Mouse (Mus musculus): ENCODE measurements at regions not wholly inside any gene's neighbourhood (a gene's known extent, or its start where the extent isn't known, plus 50 kb on each side); places are given as distances from the start of the nearest gene placed in this dataset.

DNA sequence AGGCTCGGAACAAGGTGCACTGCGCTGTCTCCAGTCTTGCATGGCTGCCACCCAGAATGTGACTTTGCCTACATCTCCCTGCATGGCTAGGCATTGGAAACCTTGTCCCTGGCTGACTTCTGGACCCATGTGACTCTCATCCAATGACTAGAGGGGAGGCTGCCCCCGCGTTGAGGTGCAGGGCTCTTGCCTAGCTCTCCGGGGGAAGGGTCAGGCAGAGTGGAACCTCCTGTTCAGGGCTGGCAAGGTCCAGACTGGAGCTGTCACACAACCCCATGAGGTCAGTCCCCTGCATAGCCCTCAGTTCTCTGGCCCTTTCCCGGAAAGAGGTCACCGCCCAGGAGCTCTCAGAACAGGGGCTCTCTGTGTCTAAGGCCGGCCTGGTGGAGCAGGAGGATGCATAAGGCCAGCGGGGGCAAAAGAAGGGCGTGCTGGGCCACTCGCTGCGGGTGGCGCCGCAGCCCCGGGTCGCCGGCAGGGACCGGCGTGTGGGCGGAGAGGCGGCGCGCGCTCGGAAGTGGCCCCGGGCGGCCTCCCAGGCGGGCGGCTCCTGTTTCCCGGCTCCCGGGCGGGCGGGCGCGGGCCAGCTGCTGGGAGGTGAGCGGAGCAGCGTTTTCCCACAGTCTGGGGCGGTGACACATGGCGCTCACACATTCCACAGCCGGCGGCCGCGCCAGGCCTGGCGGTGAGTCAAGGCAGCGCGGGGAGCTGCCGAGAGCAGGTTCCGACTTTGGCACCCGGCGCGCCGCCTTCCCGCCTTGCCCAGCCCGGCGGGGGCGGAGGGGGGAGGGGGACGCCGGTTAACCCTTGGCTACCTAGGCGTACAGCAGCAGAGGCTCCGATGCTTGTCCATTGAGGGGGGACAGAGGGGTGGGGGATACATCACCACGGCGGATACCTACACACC lies 55.5 kb upstream of the Hes1 start:
- Histone ChIP-seq H3ac (ENCODE audit: control insufficient read depth, insufficient read length) (peak overlapping the region; percentile 14), H3K36me3 (ENCODE audit: control insufficient read depth, insufficient read depth) (no peaks in the 10 kb centered on the region)
- TF ChIP-seq SRF (IDR thresholded peaks at IDR 0.05; ENCODE audit: control insufficient read depth, insufficient read length, low read depth), result no peak
- peak; percentile 33 for TF ChIP-seq POLR2A (IDR thresholded peaks at IDR 0.05; ENCODE audit: insufficient read length, low read depth)
- TF ChIP-seq MAX (IDR thresholded peaks at IDR 0.05; ENCODE audit: low read depth), result no peak
- TF ChIP-seq MYOG (IDR thresholded peaks at IDR 0.05; ENCODE audit: control insufficient read depth in 1 of 3, insufficient read depth in 1 of 3, insufficient read length in 2 of 3, low read depth in 2 of 3), result peak in 2 of 3 experiments; percentile 92 to 95
- TF ChIP-seq REST (IDR thresholded peaks at IDR 0.05; ENCODE audit: insufficient read depth, insufficient read length), result no peak
- peak; percentile 14 for TF ChIP-seq E2F4 (IDR thresholded peaks at IDR 0.05; ENCODE audit: insufficient read depth)
- TF ChIP-seq POLR2AphosphoS2 (IDR thresholded peaks at IDR 0.05; ENCODE audit: insufficient read length, low read depth), result peak; percentile 15
- no peak for TF ChIP-seq USF1 (IDR thresholded peaks at IDR 0.05; ENCODE audit: low read depth)
- TF ChIP-seq CEBPB (IDR thresholded peaks at IDR 0.05; ENCODE audit: insufficient read depth, poor library complexity, severe bottlenecking), result no peak
- TF ChIP-seq TCF3 (IDR thresholded peaks at IDR 0.05; ENCODE audit: insufficient read length, low read depth), result peak; percentile 87
- TF ChIP-seq MYOD1 (IDR thresholded peaks at IDR 0.05; ENCODE audit: control insufficient read depth in 1 of 3, insufficient read length in 2 of 3, low read depth in 2 of 3), result peak in 2 of 3 experiments; percentile 89 to 93

GRCm38 (mm10) chr16:30009521-30010186 lies 54.5 kb upstream of the Hes1 start:
- H3K36me3 ChIP-seq (ENCODE audit: control insufficient read depth, insufficient read depth), result no peaks in the 10 kb centered on the region
- peak overlapping the region; percentile 17 for H3K4me3 ChIP-seq
- no peaks in the 10 kb centered on the region for H3K27me3 ChIP-seq (ENCODE audit: control insufficient read depth, insufficient read depth, insufficient read length)
- H3K79me2 ChIP-seq (ENCODE audit: control insufficient read depth, insufficient read depth), result no peaks in the 10 kb centered on the region
- TF ChIP-seq POLR2A (IDR thresholded peaks at IDR 0.05; ENCODE audit: insufficient read length, low read depth), result no peak
- TF ChIP-seq E2F4 (IDR thresholded peaks at IDR 0.05; ENCODE audit: insufficient read depth), result no peak
- peak; percentile 90 for TF ChIP-seq TCF12 (IDR thresholded peaks at IDR 0.05; ENCODE audit: insufficient read depth, poor library complexity, severe bottlenecking)
- TF ChIP-seq MYOD1 (IDR thresholded peaks at IDR 0.05; ENCODE audit: control insufficient read depth in 1 of 3, insufficient read length in 2 of 3, low read depth in 2 of 3), result peak; percentile 35 to 98 (median 98)
- peak; percentile 60 for TF ChIP-seq TCF3 (IDR thresholded peaks at IDR 0.05; ENCODE audit: insufficient read length, low read depth)
- TF ChIP-seq MYOG (IDR thresholded peaks at IDR 0.05; ENCODE audit: control insufficient read depth in 1 of 3, insufficient read depth in 1 of 3, insufficient read length in 2 of 3, low read depth in 2 of 3), result peak; percentile 57 to 98 (median 90)
- no peak overlapping the region for H3ac ChIP-seq (ENCODE audit: control insufficient read depth, insufficient read length)
- H3K4me2 ChIP-seq (ENCODE audit: low read depth), result peak overlapping the region; percentile 82

More for the DNA sequence above, 55.5 kb upstream of the Hes1 start:
- no peaks in the 10 kb centered on the region for H3K27me3 ChIP-seq (ENCODE audit: control insufficient read depth, insufficient read depth, insufficient read length)
- H3K4me2 ChIP-seq (ENCODE audit: low read depth), result peak overlapping the region; percentile 91
- H3K4me3 ChIP-seq, result peak overlapping the region; percentile 17
- H3K79me2 ChIP-seq (ENCODE audit: control insufficient read depth, insufficient read depth), result no peaks in the 10 kb centered on the region

GRCm38 (mm10) chr16:30013123-30013522 lies 51.1 kb upstream of the Hes1 start:
- Histone ChIP-seq H3K27me3 (ENCODE audit: control insufficient read depth, insufficient read depth, insufficient read length) (no peaks in the 10 kb centered on the region), H3K4me3 (no peak overlapping the region), H3ac (ENCODE audit: control insufficient read depth, insufficient read length) (no peak overlapping the region), H3K36me3 (ENCODE audit: control insufficient read depth, insufficient read depth) (no peaks in the 10 kb centered on the region), H3K79me2 (ENCODE audit: control insufficient read depth, insufficient read depth) (no peaks in the 10 kb centered on the region), H3K4me2 (ENCODE audit: low read depth) (no peak overlapping the region)
- no peak for TF ChIP-seq MAX (IDR thresholded peaks at IDR 0.05; ENCODE audit: low read depth)
- no peak for TF ChIP-seq USF1 (IDR thresholded peaks at IDR 0.05; ENCODE audit: low read depth)
- no peak for TF ChIP-seq MYOG (IDR thresholded peaks at IDR 0.05; ENCODE audit: control insufficient read depth in 1 of 3, insufficient read depth in 1 of 3, insufficient read length in 2 of 3, low read depth in 2 of 3)
- TF ChIP-seq MYOD1 (IDR thresholded peaks at IDR 0.05; ENCODE audit: control insufficient read depth in 1 of 3, insufficient read length in 2 of 3, low read depth in 2 of 3), result no peak
- no peak for TF ChIP-seq POLR2A (IDR thresholded peaks at IDR 0.05; ENCODE audit: insufficient read length, low read depth)
- TF ChIP-seq SRF (IDR thresholded peaks at IDR 0.05; ENCODE audit: control insufficient read depth, insufficient read length, low read depth), result no peak
- TF ChIP-seq POLR2AphosphoS2 (IDR thresholded peaks at IDR 0.05; ENCODE audit: insufficient read length, low read depth), result no peak
- TF ChIP-seq TCF3 (IDR thresholded peaks at IDR 0.05; ENCODE audit: insufficient read length, low read depth), result no peak
- TF ChIP-seq TCF12 (IDR thresholded peaks at IDR 0.05; ENCODE audit: insufficient read depth, poor library complexity, severe bottlenecking), result no peak
- TF ChIP-seq REST (IDR thresholded peaks at IDR 0.05; ENCODE audit: insufficient read depth, insufficient read length), result no peak
- no peak for TF ChIP-seq CEBPB (IDR thresholded peaks at IDR 0.05; ENCODE audit: insufficient read depth, poor library complexity, severe bottlenecking)
- TF ChIP-seq E2F4 (IDR thresholded peaks at IDR 0.05; ENCODE audit: insufficient read depth), result no peak

- H3K79me2 ChIP-seq (ENCODE audit: control insufficient read depth, insufficient read depth), result no peaks in the 10 kb centered on the region
- H3ac ChIP-seq (ENCODE audit: control insufficient read depth, insufficient read length), result no peak overlapping the region
- H3K4me3 ChIP-seq, result no peak overlapping the region
- H3K36me3 ChIP-seq (ENCODE audit: control insufficient read depth, insufficient read depth), result no peaks in the 10 kb centered on the region
- H3K27me3 ChIP-seq (ENCODE audit: control insufficient read depth, insufficient read depth, insufficient read length), result no peaks in the 10 kb centered on the region
- H3K4me2 ChIP-seq (ENCODE audit: low read depth), result no peak overlapping the region
- TF ChIP-seq CEBPB (IDR thresholded peaks at IDR 0.05; ENCODE audit: insufficient read depth, poor library complexity, severe bottlenecking) (no peak), MYOD1 (IDR thresholded peaks at IDR 0.05; ENCODE audit: control insufficient read depth in 1 of 3, insufficient read length in 2 of 3, low read depth in 2 of 3) (no peak), MAX (IDR thresholded peaks at IDR 0.05; ENCODE audit: low read depth) (no peak), USF1 (IDR thresholded peaks at IDR 0.05; ENCODE audit: low read depth) (no peak), MYOG (IDR thresholded peaks at IDR 0.05; ENCODE audit: control insufficient read depth in 1 of 3, insufficient read depth in 1 of 3, insufficient read length in 2 of 3, low read depth in 2 of 3) (no peak), POLR2AphosphoS2 (IDR thresholded peaks at IDR 0.05; ENCODE audit: insufficient read length, low read depth) (no peak), TCF3 (IDR thresholded peaks at IDR 0.05; ENCODE audit: insufficient read length, low read depth) (no peak), REST (IDR thresholded peaks at IDR 0.05; ENCODE audit: insufficient read depth, insufficient read length) (no peak)
These were observed 50.2 kb upstream of the Hes1 start for GRCm38 (mm10) chr16:30013943-30014342.
